Mouse (Mus musculus) stomach, postnatal 0 days (tissue): ENCODE measurements around the gene Nfib.

Source experiments
- CTCF ChIP-seq: IDR thresholded peaks from 2 replicates; pipeline ENCODE4 v1.5.1; 2016; ENCODE audit warnings: antibody characterized with exemption, low read depth, mild to moderate bottlenecking, moderate library complexity
- EP300 ChIP-seq: optimal IDR thresholded peaks from 2 replicates; pipeline ENCODE3; 2016; ENCODE audit warnings: antibody characterized with exemption

DNA sequence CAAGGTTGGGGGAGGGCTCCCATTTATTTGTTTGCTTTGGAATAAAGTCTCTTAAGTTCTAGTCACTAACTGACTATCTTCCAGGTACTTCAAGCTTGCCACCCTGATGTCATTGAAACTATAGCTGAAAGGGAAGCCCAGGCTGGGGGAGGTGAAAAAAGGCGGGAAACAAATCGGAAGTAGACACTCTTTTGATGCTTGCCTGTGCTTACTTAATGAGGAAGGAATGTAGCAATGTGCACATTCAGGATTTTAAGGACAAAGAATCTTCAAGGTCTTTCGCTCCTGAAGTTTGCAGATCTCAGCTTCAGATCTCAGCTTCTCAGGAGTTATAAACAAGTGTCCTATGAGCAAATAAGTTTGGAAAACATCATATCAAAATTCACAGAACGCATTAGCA lies 95.9 kb downstream of the Nfib start:
- TF ChIP-seq CTCF (no peak), EP300 (no peak)
